Comparison of ENCODE assay signal across 13 mouse cellular contexts in genomic region chr11:113985826-113986416, GRCm38 (mm10).
DNase-seq lines count a peak whose midpoint lies in the region; ATAC-seq lines count a peak whose summit lies in the region.
"Had no signal": no experiment of that assay in that cellular context is flagged by ENCODE, and none has a peak within 500 bp of the region (broad histone marks: within the 10 kb centered on the region; RNA-seq: fewer than 3 reads in every experiment).

No protein-coding gene starts in this region.

- no peak for ATAC-seq in hindbrain, embryonic 16.5 days
- ATAC-seq in neural tube, embryonic 12.5 days (ENCODE audit: low FRiP score, low read depth) = 0 out of 2 replicates have a peak, but pooled peaks have one; percentile 7
- ATAC-seq in midbrain, embryonic 12.5 days (ENCODE audit: low FRiP score, low read depth) = no peak
- ATAC-seq in stomach, embryonic 16.5 days (ENCODE audit: insufficient read depth, low FRiP score) = no peak

- H3K9me3 ChIP-seq in hindbrain, embryonic 10.5 days = no peaks in the 10 kb centered on the region
- no peaks in the 10 kb centered on the region for H3K9me3 ChIP-seq in hindbrain, embryonic 16.5 days (ENCODE audit: control insufficient read depth, low read length)
- H3K9me3 ChIP-seq in neural tube, embryonic 12.5 days = no peaks in the 10 kb centered on the region
- no peaks in the 10 kb centered on the region for H3K9me3 ChIP-seq in midbrain, embryonic 12.5 days
- no peaks in the 10 kb centered on the region for H3K9me3 ChIP-seq in stomach, embryonic 16.5 days (replicated peaks; ENCODE audit: control insufficient read depth, low read length)
- H3K9me3 ChIP-seq: heart, embryonic 15.5 days; liver, embryonic 15.5 days had no signal

- peak overlapping the region; percentile 71 for H3K27ac ChIP-seq in hindbrain, embryonic 10.5 days
- H3K27ac ChIP-seq in hindbrain, embryonic 16.5 days (ENCODE audit: low read depth, low read length) = no peak overlapping the region
- H3K27ac ChIP-seq in neural tube, embryonic 12.5 days = peak overlapping the region; percentile 28; the same call in 1 of the 2 replicates
- H3K27ac ChIP-seq in midbrain, embryonic 12.5 days (replicated peaks) = peak overlapping the region; percentile 61
- no peak overlapping the region for H3K27ac ChIP-seq in stomach, embryonic 16.5 days (ENCODE audit: low read length)
- H3K27ac ChIP-seq: gastrocnemius, adult 2 months; heart, embryonic 15.5 days; liver, embryonic 15.5 days had no signal

- no peak overlapping the region for H3K4me2 ChIP-seq in hindbrain, embryonic 16.5 days (ENCODE audit: low read length)
- H3K4me2 ChIP-seq in neural tube, embryonic 12.5 days (replicated peaks) = no peak overlapping the region
- no peak overlapping the region for H3K4me2 ChIP-seq in midbrain, embryonic 12.5 days (replicated peaks)
- H3K4me2 ChIP-seq in stomach, embryonic 16.5 days (ENCODE audit: low read depth, low read length) = no peak overlapping the region
- H3K4me2 ChIP-seq: heart, embryonic 15.5 days; liver, embryonic 15.5 days had no signal

- H3K36me3 ChIP-seq in hindbrain, embryonic 10.5 days = no peaks in the 10 kb centered on the region
- no peaks in the 10 kb centered on the region for H3K36me3 ChIP-seq in hindbrain, embryonic 16.5 days (ENCODE audit: control insufficient read depth, insufficient read depth, low read length)
- no peaks in the 10 kb centered on the region for H3K36me3 ChIP-seq in neural tube, embryonic 12.5 days
- H3K36me3 ChIP-seq in midbrain, embryonic 12.5 days = no peaks in the 10 kb centered on the region
- H3K36me3 ChIP-seq in stomach, embryonic 16.5 days (ENCODE audit: control insufficient read depth, insufficient read depth, low read length) = no peaks in the 10 kb centered on the region
- H3K36me3 ChIP-seq: heart, embryonic 15.5 days; liver, embryonic 15.5 days had no signal

- H3K4me3 ChIP-seq in hindbrain, embryonic 10.5 days = no peak overlapping the region
- H3K4me3 ChIP-seq in hindbrain, embryonic 16.5 days (ENCODE audit: low read length) = no peak overlapping the region
- no peak overlapping the region for H3K4me3 ChIP-seq in neural tube, embryonic 12.5 days
- no peak overlapping the region for H3K4me3 ChIP-seq in midbrain, embryonic 12.5 days
- H3K4me3 ChIP-seq in stomach, embryonic 16.5 days (replicated peaks; ENCODE audit: low read length) = no peak overlapping the region
- H3K4me3 ChIP-seq: gastrocnemius, adult 2 months; heart, embryonic 15.5 days; liver, embryonic 15.5 days had no signal

- WGBS in hindbrain, embryonic 10.5 days = 72% methylated on average over 5 of the region's 5 CpGs
- WGBS in hindbrain, embryonic 16.5 days = 45% methylated on average over 5 of the region's 5 CpGs
- 58% methylated on average over 5 of the region's 5 CpGs for WGBS in neural tube, embryonic 12.5 days
- WGBS in midbrain, embryonic 12.5 days = 64% methylated on average over 5 of the region's 5 CpGs
- WGBS in stomach, embryonic 16.5 days = 32% methylated on average over 5 of the region's 5 CpGs

- DNase-seq in hindbrain, embryonic 10.5 days (ENCODE audit: low spot score) = no peak
- DNase-seq in neural tube, embryonic 10.5 days (ENCODE audit: extremely low spot score, low spot score) = no peak
- DNase-seq in spleen, postnatal 36 days (ENCODE audit: low spot score in 2 of 2) = no peak
- DNase-seq: cerebellum, adult 9-10 months; gastrocnemius, adult 2 months; kidney, adult 9 months; kidney, postnatal 36 days had no signal

- peaks cover 79% of the 10 kb centered on the region for H3K4me1 ChIP-seq in hindbrain, embryonic 10.5 days (replicated peaks)
- peaks cover 41% of the 10 kb centered on the region for H3K4me1 ChIP-seq in hindbrain, embryonic 16.5 days (ENCODE audit: control insufficient read depth, insufficient read depth, low read depth, low read length)
- peaks cover 70% of the 10 kb centered on the region for H3K4me1 ChIP-seq in neural tube, embryonic 12.5 days
- peaks cover 59% of the 10 kb centered on the region for H3K4me1 ChIP-seq in midbrain, embryonic 12.5 days
- peaks cover 23% of the 10 kb centered on the region for H3K4me1 ChIP-seq in stomach, embryonic 16.5 days (ENCODE audit: control insufficient read depth, insufficient read depth, low read length)
- H3K4me1 ChIP-seq: liver, embryonic 15.5 days had no signal

- H3K27me3 ChIP-seq in hindbrain, embryonic 10.5 days (ENCODE audit: insufficient read depth, poor library complexity, severe bottlenecking) = no peaks in the 10 kb centered on the region; the same call in 1 of the 2 replicates
- no peaks in the 10 kb centered on the region; the same call in 1 of the 2 replicates for H3K27me3 ChIP-seq in hindbrain, embryonic 16.5 days (replicated peaks; ENCODE audit: control insufficient read depth, insufficient read depth, low read length)
- H3K27me3 ChIP-seq in neural tube, embryonic 12.5 days (replicated peaks) = no peaks in the 10 kb centered on the region
- H3K27me3 ChIP-seq in midbrain, embryonic 12.5 days = peaks cover 4% of the 10 kb centered on the region; the same call in 1 of the 2 replicates
- 0 out of 2 replicates have a peak, but pooled peaks cover 3% of the 10 kb centered on the region for H3K27me3 ChIP-seq in stomach, embryonic 16.5 days (ENCODE audit: control insufficient read depth, insufficient read depth, low read length)
- H3K27me3 ChIP-seq: heart, embryonic 15.5 days; liver, embryonic 15.5 days had no signal

- H3K9ac ChIP-seq in hindbrain, embryonic 16.5 days (ENCODE audit: low read depth, low read length) = no peak overlapping the region
- H3K9ac ChIP-seq in neural tube, embryonic 12.5 days = no peak overlapping the region
- no peak overlapping the region for H3K9ac ChIP-seq in midbrain, embryonic 12.5 days (replicated peaks)
- H3K9ac ChIP-seq in stomach, embryonic 16.5 days (ENCODE audit: low read length) = 0 out of 2 replicates have a peak overlapping the region, but pooled peaks have one; percentile 1
- H3K9ac ChIP-seq: heart, embryonic 15.5 days; liver, embryonic 15.5 days had no signal

Comparison
In these comparisons a context has a peak if more than half of its experiments do, and no peak if none do; other contexts are left out.
1. H3K27ac ChIP-seq: peak in hindbrain, embryonic 10.5 days (single experiment), neural tube, embryonic 12.5 days (single experiment) and midbrain, embryonic 12.5 days (single experiment); none in hindbrain, embryonic 16.5 days (single experiment) and stomach, embryonic 16.5 days (single experiment).